Mouse (Mus musculus) cerebellum, adult 2 months (tissue): ENCODE measurements around the gene Atox1. TPM values are rescaled to one million over a fixed set of nuclear protein-coding genes. Genes with fewer than 3 reads are reported as not detected.

Experiments
- DNase-seq, 2 experiments: peaks; one replicate each; pipeline ENCODE4 v3.0.0; 2021
- H3K27ac ChIP-seq: fragments of 200-500 bp; 2 replicates; pipeline ENCODE4 v1.5.1; 2012; ENCODE audit warnings: low read length, control low read depth, inconsistent platforms; ENCODE audit not compliant: insufficient read depth
- H3K27me3 ChIP-seq: fragments of 200-500 bp; 2 replicates; pipeline ENCODE4 v1.6.1; 2012; ENCODE audit warnings: inconsistent platforms, mild to moderate bottlenecking, low read length, moderate library complexity; ENCODE audit not compliant: control insufficient read depth, insufficient read depth
- H3K4me1 ChIP-seq: fragments of 200-500 bp; 2 replicates; pipeline ENCODE4 v1.6.1; 2011; ENCODE audit warnings: low read length; ENCODE audit not compliant: control insufficient read depth, insufficient read depth
- H3K4me3 ChIP-seq: fragments of 200-500 bp; replicated peaks from 2 replicates; pipeline ENCODE3; 2011; ENCODE audit warnings: mild to moderate bottlenecking, low read depth, low read length, control low read depth; ENCODE audit not compliant: insufficient read depth
- CTCF ChIP-seq: fragments of 200-500 bp; IDR thresholded peaks from 2 replicates; pipeline ENCODE4 v1.5.1; 2011; ENCODE audit warnings: low read depth, mild to moderate bottlenecking, control low read depth, low read length, moderate library complexity, borderline replicate concordance; ENCODE audit not compliant: insufficient read depth
- POLR2A ChIP-seq: fragments of 200-500 bp; IDR thresholded peaks from 2 replicates; pipeline ENCODE4 v1.6.1; 2011; ENCODE audit warnings: low read length, control low read depth, borderline replicate concordance; ENCODE audit not compliant: insufficient read depth
- WGBS: fragments of 180-500 bp; shearing (Covaris S2); methylation state at CpG from one replicate; pipeline ENCODE4 v1.1.7; 2018; 5-methylcytosine and 5-hydroxymethylcytosine counted together
- polyA plus RNA-seq: library from polyadenylated mRNA; depleted of rRNA; stranded (reverse); fragments of >200 nt; gene quantifications from 2 replicates; pipeline ENCODE4 v1.2.3, GENCODE M21; 2012

Gene Atox1
- polyA plus RNA-seq, 1 experiment = 218 TPM

- Histone ChIP-seq H3K4me3 (no peak overlapping the region), H3K27me3 (no peaks in the 10 kb centered on the region), H3K4me1 (peaks cover 3% of the 10 kb centered on the region; the same call in 1 of the 2 replicates), H3K27ac (no peak overlapping the region)
- TF ChIP-seq POLR2A (no peak), CTCF (no peak)
- WGBS = 89% methylated on average over 7 of the region's 7 CpGs
- DNase-seq = no peak
Measured at GRCm38 (mm10) chr11:55471467-55471866, 10.4 kb upstream of the Atox1 start.

- Histone ChIP-seq H3K4me3 (peak overlapping the region; percentile 84), H3K4me1 (peaks cover 3% of the 10 kb centered on the region; the same call in 1 of the 2 replicates), H3K27ac (no peak overlapping the region), H3K27me3 (no peaks in the 10 kb centered on the region)
- no peak for DNase-seq
- no peak for TF ChIP-seq POLR2A
- no peak for TF ChIP-seq CTCF
- WGBS = 16% methylated on average over 8 of the region's 8 CpGs
Measured at GRCm38 (mm10) chr11:55470761-55471160, 9.7 kb upstream of the Atox1 start.

- H3K4me3 ChIP-seq = peak overlapping the region; percentile 84
- 1% methylated on average over 46 of the region's 46 CpGs for whole genome bisulfite sequencing
- H3K4me1 ChIP-seq = peaks cover 3% of the 10 kb centered on the region; the same call in 1 of the 2 replicates
- H3K27ac ChIP-seq = peak overlapping the region; percentile 17
- no peaks in the 10 kb centered on the region for H3K27me3 ChIP-seq
- no peak for DNase-seq
- TF ChIP-seq POLR2A (no peak), CTCF (no peak)
Measured at GRCm38 (mm10) chr11:55469923-55470691, 9.1 kb upstream of the Atox1 start.

GRCm38 (mm10) chr11:55469048-55469843 lies 8.2 kb upstream of the Atox1 start, which contains the start of gene G3bp1:
Gene G3bp1 (plus strand): TSS chr11:55469685.
- peak within 1 kb of the TSS; percentile 84 for H3K4me3 ChIP-seq
- under 1% methylated on average over 56 of the region's 57 CpGs for WGBS
- H3K27ac ChIP-seq = peak within 1 kb of the TSS; percentile 83
- H3K27me3 ChIP-seq = no peaks in the 10 kb centered on the region
- TF ChIP-seq CTCF = no peak
- TF ChIP-seq POLR2A = peak; percentile 96
- peaks cover 3% of the 10 kb centered on the region; the same call in 1 of the 2 replicates for H3K4me1 ChIP-seq
- peak; percentile 100 for DNase-seq

DNA sequence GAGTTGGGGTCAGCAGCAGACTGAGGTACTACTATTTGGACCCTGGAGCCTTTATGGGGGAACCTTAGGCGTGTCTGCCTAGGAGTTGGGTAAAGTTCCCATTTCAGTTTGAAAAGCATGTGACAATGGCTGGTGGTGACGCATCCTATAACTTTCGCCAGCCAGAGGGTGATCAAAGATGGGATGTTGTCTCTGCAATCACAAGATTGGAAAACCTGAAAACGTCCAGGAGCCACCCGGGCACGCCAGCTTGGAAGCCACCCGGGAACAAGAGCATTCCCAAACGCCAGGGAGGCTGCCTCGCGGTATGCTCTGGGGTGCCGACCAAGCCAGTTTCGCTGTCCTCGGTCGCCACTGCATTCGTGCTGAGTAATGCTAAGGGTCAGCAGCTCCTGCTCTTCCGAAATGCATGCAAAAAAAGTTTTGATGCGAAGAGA lies 7.6 kb upstream of the Atox1 start:
- under 1% methylated on average over 17 of the region's 17 CpGs for whole genome bisulfite sequencing
- Histone ChIP-seq H3K27me3 (no peaks in the 10 kb centered on the region), H3K4me1 (peaks cover 3% of the 10 kb centered on the region; the same call in 1 of the 2 replicates), H3K4me3 (peak overlapping the region; percentile 72), H3K27ac (peak overlapping the region; percentile 83)
- DNase-seq = no peak
- TF ChIP-seq POLR2A (no peak), CTCF (no peak)

GRCm38 (mm10) chr11:55468012-55468411 lies 7.0 kb upstream of the Atox1 start:
- H3K4me3 ChIP-seq = no peak overlapping the region
- TF ChIP-seq POLR2A = no peak
- TF ChIP-seq CTCF = no peak
- DNase-seq = no peak
- H3K4me1 ChIP-seq = peaks cover 3% of the 10 kb centered on the region; the same call in 1 of the 2 replicates
- 57% methylated on average over 10 of the region's 10 CpGs for WGBS
- H3K27me3 ChIP-seq = no peaks in the 10 kb centered on the region
- H3K27ac ChIP-seq = peak overlapping the region; percentile 83

DNA sequence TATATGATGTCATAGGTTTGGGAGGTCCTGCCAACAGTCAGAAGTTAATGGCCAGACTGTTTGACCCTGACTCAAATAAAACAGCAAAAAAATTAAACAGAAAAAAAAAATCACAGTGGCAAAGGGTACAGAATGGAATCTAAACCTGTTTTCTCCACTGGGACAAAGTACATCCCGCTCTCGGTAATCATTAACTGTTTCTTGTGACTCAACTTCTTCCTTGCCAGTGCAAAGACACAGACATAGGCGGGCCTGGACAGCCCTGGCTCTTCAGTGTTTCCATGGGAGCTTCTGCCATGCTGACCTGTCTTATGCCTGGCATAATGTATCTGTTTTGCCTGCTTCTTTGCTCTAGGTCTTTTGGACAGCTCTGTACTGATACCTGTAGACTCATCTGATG lies 4.1 kb upstream of the Atox1 start:
- Histone ChIP-seq H3K4me3 (no peak overlapping the region), H3K4me1 (no peaks in the 10 kb centered on the region), H3K27me3 (no peaks in the 10 kb centered on the region), H3K27ac (no peak overlapping the region)
- DNase-seq = no peak
- TF ChIP-seq POLR2A = no peak
- TF ChIP-seq CTCF = no peak
- whole genome bisulfite sequencing = 83% methylated on average over 3 of the region's 3 CpGs

DNA sequence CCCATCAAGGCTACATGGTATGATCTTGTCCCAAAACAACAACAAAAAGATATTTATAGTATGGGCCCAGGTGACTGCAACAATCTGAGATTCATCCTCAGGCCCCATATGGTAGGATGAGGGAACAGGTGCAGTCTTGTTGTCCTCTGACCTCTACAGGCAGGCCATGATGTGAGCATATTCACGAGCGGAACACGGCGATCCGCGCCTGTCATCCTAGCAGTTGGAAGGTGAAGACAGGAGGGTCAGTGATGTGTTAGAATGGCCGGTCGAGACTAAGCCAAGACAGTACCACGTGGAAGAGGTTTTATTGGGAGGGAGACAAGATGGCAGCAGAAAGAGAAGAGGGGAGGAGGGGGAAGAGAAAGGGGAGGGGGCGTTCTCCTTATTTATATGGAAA lies 3.7 kb upstream of the Atox1 start:
- H3K4me3 ChIP-seq = no peak overlapping the region
- no peak overlapping the region for H3K27ac ChIP-seq
- WGBS = 83% methylated on average over 10 of the region's 10 CpGs
- no peak for DNase-seq
- no peaks in the 10 kb centered on the region for H3K4me1 ChIP-seq
- H3K27me3 ChIP-seq = no peaks in the 10 kb centered on the region
- TF ChIP-seq CTCF = no peak
- TF ChIP-seq POLR2A = no peak
